Mouse (Mus musculus) liver, adult 2 months (tissue): ENCODE results near the gene Saxo1.

ENCODE experiments used
- CTCF ChIP-seq: fragments of 200-500 bp; IDR thresholded peaks from 2 replicates; pipeline ENCODE4 v1.5.1; 2011; ENCODE audit warnings: low read depth, low read length, control low read depth
- POLR2A ChIP-seq: fragments of 200-500 bp; IDR thresholded peaks from 2 replicates; pipeline ENCODE4 v1.6.1; 2011; ENCODE audit warnings: low read length, control low read depth; ENCODE audit not compliant: insufficient read depth; ENCODE audit errors: extremely low read depth

DNA sequence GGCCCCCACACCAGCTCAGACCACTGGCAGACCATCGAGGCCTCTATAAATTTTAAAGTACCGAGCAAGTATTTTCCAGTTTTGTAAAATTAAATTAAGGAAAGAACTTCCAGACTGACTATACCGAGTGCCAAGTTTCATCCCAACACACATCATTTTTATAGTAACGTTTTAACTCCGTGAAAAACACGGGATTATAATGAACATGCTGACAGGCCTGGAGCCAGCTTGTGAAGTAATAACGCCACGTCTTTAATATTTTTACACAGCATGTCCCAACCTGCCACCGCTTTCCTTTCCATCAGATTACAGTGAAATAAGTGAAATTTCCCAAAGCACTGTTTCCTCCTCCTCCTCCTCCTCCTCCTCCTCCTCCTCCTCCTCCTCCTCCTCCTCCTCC lies 149.7 kb downstream of the Saxo1 start:
- TF ChIP-seq POLR2A (no peak), CTCF (no peak)
